15 mouse cellular contexts compared by ENCODE assay signal in the genomic region with DNA sequence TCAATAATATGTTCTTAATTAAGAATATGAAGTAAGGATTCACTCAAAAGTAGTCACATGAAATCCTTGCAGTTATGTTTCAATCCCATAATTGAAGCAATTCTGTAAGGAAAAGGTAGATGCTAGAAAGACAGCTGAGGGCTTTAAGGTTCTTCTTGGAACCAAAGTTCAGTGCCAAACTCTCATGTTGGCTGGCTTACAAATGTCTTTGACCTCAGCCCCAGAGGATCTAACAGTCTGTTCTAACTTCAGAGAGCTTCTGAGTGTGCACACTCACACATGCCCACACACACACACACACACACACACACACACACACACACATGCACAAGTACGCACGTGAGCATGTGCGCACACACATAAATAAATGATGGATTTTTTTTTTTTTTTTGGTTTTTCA.
"Had no signal": no experiment of that assay in that cellular context is flagged by ENCODE, and none has a peak within 500 bp of the region (broad histone marks: within the 10 kb centered on the region; RNA-seq: fewer than 3 reads in every experiment).

No protein-coding gene starts in this region.

- H3K27me3 ChIP-seq: limb, embryonic 13.5 days; liver, embryonic 15.5 days; neural tube, embryonic 13.5 days; stomach, embryonic 15.5 days had no signal

- H3K9me3 ChIP-seq: limb, embryonic 13.5 days; liver, embryonic 15.5 days; midbrain, embryonic 10.5 days; neural tube, embryonic 13.5 days; stomach, embryonic 15.5 days had no signal

- H3K27ac ChIP-seq: kidney, postnatal 0 days; limb, embryonic 13.5 days; liver, embryonic 15.5 days; midbrain, embryonic 10.5 days; neural tube, embryonic 13.5 days; stomach, embryonic 15.5 days had no signal

- H3K9ac ChIP-seq: limb, embryonic 13.5 days; liver, embryonic 15.5 days; lung, embryonic 14.5 days; neural tube, embryonic 13.5 days; stomach, embryonic 15.5 days had no signal

- H3K4me1 ChIP-seq: limb, embryonic 13.5 days; liver, embryonic 15.5 days; midbrain, embryonic 10.5 days; neural tube, embryonic 13.5 days; stomach, embryonic 15.5 days had no signal

- H3K4me3 ChIP-seq: limb, embryonic 13.5 days; liver, embryonic 15.5 days; midbrain, embryonic 10.5 days; neural tube, embryonic 13.5 days; stomach, embryonic 15.5 days had no signal

- ATAC-seq: midbrain, embryonic 16.5 days had no signal

- H3K4me2 ChIP-seq: limb, embryonic 13.5 days; liver, embryonic 11.5 days; liver, embryonic 15.5 days; lung, embryonic 14.5 days; neural tube, embryonic 13.5 days; stomach, embryonic 15.5 days had no signal

- DNase-seq: left cerebral cortex, postnatal 4 days; lung, embryonic 14.5 days; lung, postnatal 10 days; lung, postnatal 4 days; right cerebral cortex, postnatal 14 days; thymus, adult 2 months; thymus, postnatal 25 days had no signal

- H3K36me3 ChIP-seq: limb, embryonic 13.5 days; liver, embryonic 15.5 days; midbrain, embryonic 10.5 days; neural tube, embryonic 13.5 days; stomach, embryonic 15.5 days had no signal
